Mouse (Mus musculus): Measurements from ENCODE around the gene Gon4l. TPM values are rescaled to one million over a fixed set of nuclear protein-coding genes. Genes with fewer than 3 reads are reported as not detected.

Gon4l gene
- total and polyA plus RNA-seq, 3 experiments = 33.8 to 52.2 (median 35.0) TPM

GRCm38 (mm10) chr3:88849172-88849571 lies 14.1 kb downstream of the Gon4l start:
- TF ChIP-seq TBP (IDR thresholded peaks at IDR 0.05; ENCODE audit: low read depth, low read length) (no peak), GATA1 (IDR thresholded peaks at IDR 0.05; ENCODE audit: low read depth, low read length) (no peak), ZC3H11A (IDR thresholded peaks at IDR 0.05; ENCODE audit: low read depth, low read length) (no peak), POLR2AphosphoS5 (IDR thresholded peaks at IDR 0.05; ENCODE audit: borderline replicate concordance, low read depth, low read length) (no peak), USF1 (IDR thresholded peaks at IDR 0.05; ENCODE audit: low read depth, low read length) (no peak), SIN3A (IDR thresholded peaks at IDR 0.05; ENCODE audit: low read length) (no peak), TCF12 (IDR thresholded peaks at IDR 0.05; ENCODE audit: low read depth, low read length) (no peak), MXI1 (IDR thresholded peaks at IDR 0.05; ENCODE audit: low read depth, low read length) (no peak), HCFC1 (IDR thresholded peaks at IDR 0.05; ENCODE audit: low read depth, low read length) (no peak), ZKSCAN1 (IDR thresholded peaks at IDR 0.05; ENCODE audit: low read depth, low read length) (no peak), NRF1 (IDR thresholded peaks at IDR 0.05; ENCODE audit: insufficient read depth, low read depth, low read length, poor library complexity, severe bottlenecking) (no peak), ETS1 (IDR thresholded peaks at IDR 0.05; ENCODE audit: low read depth, low read length) (no peak), MAZ (IDR thresholded peaks at IDR 0.05; ENCODE audit: low read depth, low read length) (no peak)
- H3K4me1 ChIP-seq (ENCODE audit: control insufficient read depth in 1 of 2, insufficient read depth in 2 of 2, low read length in 2 of 2) = no peaks in the 10 kb centered on the region
- no peak overlapping the region for H3K9ac ChIP-seq (ENCODE audit: control insufficient read depth, low read depth, low read length, poor library complexity, severe bottlenecking)
- no peak overlapping the region for H3K4me3 ChIP-seq (ENCODE audit: control insufficient read depth in 1 of 2, insufficient read depth in 1 of 2, low read depth in 2 of 2, low read length in 2 of 2)
- peak; percentile 13 for DNase-seq (ENCODE audit: low read depth, low spot score)
- no peak overlapping the region for H3K27ac ChIP-seq (ENCODE audit: control insufficient read depth, low read depth, low read length)
- H3K9me3 ChIP-seq (replicated peaks; ENCODE audit: insufficient read depth, low read length) = no peaks in the 10 kb centered on the region
- peaks cover 2 to 36% of the 10 kb centered on the region in 2 experiments; a peak in 2 of 4 replicates for H3K36me3 ChIP-seq (ENCODE audit: control insufficient read depth in 1 of 2, insufficient read depth in 2 of 2, low read length in 2 of 2)
- no peaks in the 10 kb centered on the region for H3K27me3 ChIP-seq (ENCODE audit: control insufficient read depth in 1 of 2, insufficient read depth in 2 of 2, low read length in 2 of 2)
- no peaks in the 10 kb centered on the region for H3K79me2 ChIP-seq (ENCODE audit: control insufficient read depth, insufficient read depth, low read length, poor library complexity)

GRCm38 (mm10) chr3:88855837-88856236 lies 20.8 kb downstream of the Gon4l start:
- Histone ChIP-seq H3K4me3 (ENCODE audit: control insufficient read depth in 1 of 2, insufficient read depth in 1 of 2, low read depth in 2 of 2, low read length in 2 of 2) (no peak overlapping the region), H3K27me3 (ENCODE audit: control insufficient read depth in 1 of 2, insufficient read depth in 2 of 2, low read length in 2 of 2) (no peaks in the 10 kb centered on the region), H3K9me3 (replicated peaks; ENCODE audit: insufficient read depth, low read length) (no peaks in the 10 kb centered on the region), H3K4me1 (ENCODE audit: control insufficient read depth in 1 of 2, insufficient read depth in 2 of 2, low read length in 2 of 2) (no peaks in the 10 kb centered on the region), H3K9ac (ENCODE audit: control insufficient read depth, low read depth, low read length, poor library complexity, severe bottlenecking) (no peak overlapping the region), H3K79me2 (ENCODE audit: control insufficient read depth, insufficient read depth, low read length, poor library complexity) (no peaks in the 10 kb centered on the region), H3K27ac (ENCODE audit: control insufficient read depth, low read depth, low read length) (no peak overlapping the region), H3K36me3 (ENCODE audit: control insufficient read depth in 1 of 2, insufficient read depth in 2 of 2, low read length in 2 of 2) (peaks cover 2 to 68% of the 10 kb centered on the region in 2 experiments; a peak in 2 of 4 replicates)
- peak; percentile 2 for DNase-seq (ENCODE audit: low read depth, low spot score)
- TF ChIP-seq USF1 (IDR thresholded peaks at IDR 0.05; ENCODE audit: low read depth, low read length) (no peak), CHD1 (IDR thresholded peaks at IDR 0.05; ENCODE audit: low read depth, low read length) (no peak), MXI1 (IDR thresholded peaks at IDR 0.05; ENCODE audit: low read depth, low read length) (no peak), SMC3 (IDR thresholded peaks at IDR 0.05; ENCODE audit: low read depth, low read length) (no peak), TBP (IDR thresholded peaks at IDR 0.05; ENCODE audit: low read depth, low read length) (no peak), ETS1 (IDR thresholded peaks at IDR 0.05; ENCODE audit: low read depth, low read length) (no peak), CHD2 (IDR thresholded peaks at IDR 0.05; ENCODE audit: low read length) (no peak)

All from MEL (cell line).